Mouse (Mus musculus) ES-E14 (cell line): ENCODE measurements around the gene Pdx1. TPM values are rescaled to one million over a fixed set of nuclear protein-coding genes. Genes with fewer than 3 reads are reported as not detected.

Experiments used
- DNase-seq: peaks from one replicate; pipeline ENCODE4 v3.0.0-alpha.2; 2013; ENCODE audit warnings: low read depth, low spot score
- H3K27ac ChIP-seq: 2 replicates; pipeline ENCODE4 v1.5.1; 2012; ENCODE audit warnings: low read depth, mild to moderate bottlenecking, low read length, moderate library complexity, mixed read lengths; ENCODE audit not compliant: poor library complexity, insufficient read depth, severe bottlenecking
- H3K36me3 ChIP-seq: 2 replicates; pipeline ENCODE4 v1.6.1; 2012; ENCODE audit warnings: mild to moderate bottlenecking, low read length, moderate library complexity, mixed read lengths; ENCODE audit not compliant: control insufficient read depth, poor library complexity, insufficient read depth, severe bottlenecking
- H3K4me1 ChIP-seq, 2 experiments: fragments of 150-350 bp in 1 of 2; sonication (generic) in 1 of 2; 2 replicates each; pipeline ENCODE4 v1.6.1; 2012; ENCODE audit warnings: low read length in 2 of 2, mild to moderate bottlenecking in 1 of 2, mixed read lengths in 1 of 2; ENCODE audit not compliant: control insufficient read depth in 2 of 2, insufficient read depth in 2 of 2, poor library complexity in 1 of 2
- H3K4me3 ChIP-seq, 2 experiments: fragments of 150-350 bp in 1 of 2; sonication (generic) in 1 of 2; 2 replicates each; pipeline ENCODE4 v1.5.1; 2012; ENCODE audit warnings: low read length in 2 of 2, low read depth in 1 of 2, mild to moderate bottlenecking in 1 of 2, mixed read lengths in 1 of 2; ENCODE audit not compliant: insufficient read depth in 1 of 2, poor library complexity in 1 of 2, severe bottlenecking in 1 of 2
- H3K9ac ChIP-seq: 2 replicates; pipeline ENCODE4 v1.6.1; 2012; ENCODE audit warnings: low read depth, mild to moderate bottlenecking, low read length, mixed read lengths; ENCODE audit not compliant: poor library complexity, insufficient read depth, severe bottlenecking
- H3K9me3 ChIP-seq: fragments of 150-350 bp; sonication (generic); 2 replicates; pipeline ENCODE4 v1.6.1; 2012; ENCODE audit warnings: low read depth, mild to moderate bottlenecking, low read length; ENCODE audit not compliant: control insufficient read depth, insufficient read depth
- CHD2 ChIP-seq: IDR thresholded peaks from 2 replicates; pipeline ENCODE4 v1.6.1; 2014; ENCODE audit warnings: mild to moderate bottlenecking, low read depth, low read length, inconsistent platforms
- HCFC1 ChIP-seq: IDR thresholded peaks from 2 replicates; pipeline ENCODE4 v1.6.1; 2012; ENCODE audit warnings: low read length, inconsistent platforms, borderline replicate concordance; ENCODE audit not compliant: insufficient read depth
- MAFK ChIP-seq: IDR thresholded peaks from 2 replicates; pipeline ENCODE4 v1.6.1; 2014; ENCODE audit warnings: mild to moderate bottlenecking, low read depth, low read length, inconsistent platforms; ENCODE audit not compliant: insufficient read depth
- ZC3H11A ChIP-seq: IDR thresholded peaks from 2 replicates; pipeline ENCODE4 v1.6.1; 2012; ENCODE audit warnings: low read depth, mild to moderate bottlenecking, inconsistent platforms, low read length, borderline replicate concordance
- ZNF384 ChIP-seq: IDR thresholded peaks from 2 replicates; pipeline ENCODE4 v1.6.1; 2012; ENCODE audit warnings: low read depth, low read length, inconsistent platforms
- in situ Hi-C, 2 experiments: fragments of 600-800 bp; cut with MboI; formaldehyde crosslinking; loops; one replicate each; pipeline ENCODE4 v1.15.1; 2025; ENCODE audit warnings: low sequenced_read_pairs in 2 of 2, inconsistent platforms in 1 of 2; ENCODE audit not compliant: unreplicated experiment in 2 of 2
- total RNA-seq: library from RNA; depleted of rRNA; stranded (reverse); fragments of 300-350 nt; gene quantifications from 2 replicates; pipeline ENCODE4 v1.2.3, GENCODE M21; 2012

Pdx1 gene
- total RNA-seq, 1 experiment, result 0.09 TPM

DNA sequence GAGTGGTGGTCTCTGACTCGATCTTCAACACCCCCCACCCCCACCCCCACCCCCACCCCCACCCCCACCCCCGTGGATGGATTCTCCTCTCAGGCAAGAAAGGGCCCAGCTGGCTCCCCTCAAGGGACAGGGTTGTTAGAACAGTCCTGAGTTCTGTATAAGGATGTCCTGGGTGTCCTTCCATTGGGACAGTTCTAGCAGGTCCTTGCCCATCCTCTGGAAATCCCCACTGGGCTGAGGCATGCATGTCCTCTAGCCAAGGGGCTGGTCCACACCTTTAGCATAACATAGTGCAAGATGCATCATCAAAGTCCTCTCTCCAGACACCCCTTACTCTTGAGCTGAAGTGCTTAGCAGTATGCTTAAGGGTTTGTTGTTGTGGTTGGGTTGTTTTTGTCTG lies 40.0 kb downstream of the Pdx1 start:
- no peak overlapping the region for H3K9ac ChIP-seq
- no peak for TF ChIP-seq ZNF384
- no peak for TF ChIP-seq HCFC1
- TF ChIP-seq MAFK, result no peak
- no peak for TF ChIP-seq CHD2
- TF ChIP-seq ZC3H11A, result no peak
- no peak for DNase-seq
- H3K4me1 ChIP-seq, result 0 out of 4 replicates have a peak, but pooled peaks cover 0 to 3% of the 10 kb centered on the region in 2 experiments
- H3K36me3 ChIP-seq, result no peaks in the 10 kb centered on the region
- in situ Hi-C loops, result loop anchor here in 1 of 2 experiments (5.0 to 10.0 kb wide), 3 partner anchors 37 to 395 kb away; no protein-coding TSS in a partner anchor
- H3K27ac ChIP-seq, result no peak overlapping the region
- no peak overlapping the region for H3K4me3 ChIP-seq
- H3K9me3 ChIP-seq, result no peaks in the 10 kb centered on the region

DNA sequence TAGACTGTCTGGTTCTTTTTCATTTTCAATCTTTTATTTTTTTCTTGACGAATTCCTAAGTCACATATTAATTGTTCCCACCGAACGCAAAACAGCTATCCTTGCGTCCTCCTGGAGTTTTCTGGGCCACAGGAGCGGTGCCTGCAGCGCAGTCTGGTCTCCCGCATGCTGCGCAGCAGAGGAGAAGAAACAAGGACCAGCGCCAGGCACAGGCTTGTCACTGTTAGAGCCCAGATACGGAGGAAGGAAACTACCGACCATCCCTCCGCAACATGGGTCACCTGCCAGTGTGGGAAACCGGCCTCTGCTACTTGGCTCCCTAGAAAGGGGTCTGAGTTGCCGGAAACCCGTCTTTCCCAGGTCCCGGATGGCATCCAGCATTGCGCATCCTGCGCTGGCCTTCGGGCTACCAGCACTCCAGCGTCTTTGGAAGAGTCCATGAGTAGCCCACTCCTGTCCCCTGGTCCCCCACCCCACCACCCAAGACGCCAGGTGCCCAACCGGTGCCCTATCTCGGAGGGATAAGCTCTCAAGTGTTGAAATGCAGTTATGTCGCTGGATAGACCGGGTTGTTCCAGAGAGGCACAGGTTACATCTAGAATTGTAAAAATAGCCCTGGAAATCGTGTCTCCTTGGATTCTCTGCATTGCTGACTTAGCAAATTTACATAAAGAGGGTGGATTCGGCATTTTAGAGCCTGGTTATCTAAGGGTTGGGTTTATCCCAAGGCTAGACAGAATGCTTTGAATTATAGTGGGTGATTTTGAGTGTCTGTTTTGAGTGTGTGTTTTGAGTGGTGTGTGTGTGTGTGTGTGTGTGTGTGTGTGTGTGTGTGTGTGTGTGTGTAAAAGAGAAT lies 43.3 kb downstream of the Pdx1 start:
- DNase-seq, result no peak
- Histone ChIP-seq H3K27ac (no peak overlapping the region), H3K9ac (no peak overlapping the region), H3K4me3 (no peak overlapping the region), H3K4me1 (peaks cover 0 to 4% of the 10 kb centered on the region in 2 experiments; a peak in 1 of 4 replicates), H3K9me3 (no peaks in the 10 kb centered on the region), H3K36me3 (no peaks in the 10 kb centered on the region)
- in situ Hi-C loops, result loop anchor here in 1 of 2 experiments (10.0 kb wide), 1 partner anchor 398 kb away; no protein-coding TSS in a partner anchor
- TF ChIP-seq HCFC1 (no peak), MAFK (peak; percentile 89), CHD2 (no peak), ZC3H11A (no peak), ZNF384 (no peak)

GRCm38 (mm10) chr5:147314646-147315431 lies 45.1 kb downstream of the Pdx1 start:
- H3K4me1 ChIP-seq, result peaks cover 0 to 4% of the 10 kb centered on the region in 2 experiments; a peak in 1 of 4 replicates
- TF ChIP-seq ZC3H11A (no peak), MAFK (peak; percentile 7; the same call in 1 of the 2 replicates)
- no peaks in the 10 kb centered on the region for H3K9me3 ChIP-seq
- in situ Hi-C loops, result loop anchor here (5.0 to 10.0 kb wide), 4 partner anchors 38 to 403 kb away; no protein-coding TSS in a partner anchor
- peak overlapping the region; percentile 23 to 38; a peak in 2 of 4 replicates for H3K4me3 ChIP-seq
- H3K36me3 ChIP-seq, result no peaks in the 10 kb centered on the region
- no peak overlapping the region for H3K27ac ChIP-seq
- DNase-seq, result no peak
- H3K9ac ChIP-seq, result no peak overlapping the region

- H3K27ac ChIP-seq, result no peak overlapping the region
- TF ChIP-seq CHD2 (no peak), MAFK (no peak), ZC3H11A (no peak), ZNF384 (no peak), HCFC1 (no peak)
- DNase-seq, result no peak
- in situ Hi-C loops, result loop anchor here (5.0 to 10.0 kb wide), 4 partner anchors 38 to 403 kb away; no protein-coding TSS in a partner anchor
- H3K9me3 ChIP-seq, result no peaks in the 10 kb centered on the region
- no peak overlapping the region for H3K9ac ChIP-seq
- peak overlapping the region; percentile 23 to 38; a peak in 2 of 4 replicates for H3K4me3 ChIP-seq
- H3K4me1 ChIP-seq, result peaks cover 0 to 4% of the 10 kb centered on the region in 2 experiments; a peak in 1 of 4 replicates
- H3K36me3 ChIP-seq, result no peaks in the 10 kb centered on the region
Measured at GRCm38 (mm10) chr5:147315432-147316075, 45.8 kb downstream of the Pdx1 start.
